Mouse (Mus musculus) gonadal fat pad, adult 2 months (tissue): ENCODE data around the gene Hapln2. TPM values are rescaled to one million over a fixed set of nuclear protein-coding genes. Genes with fewer than 3 reads are reported as not detected.

Experiments used
- DNase-seq: peaks from one replicate; pipeline ENCODE4 v3.0.0-alpha.2; 2012; ENCODE audit warnings: low read depth
- polyA plus RNA-seq: library from polyadenylated mRNA; depleted of rRNA; stranded (reverse); fragments of >200 nt; gene quantifications from 2 replicates; pipeline ENCODE4 v1.2.3, GENCODE M21; 2012; rRNA removed

The Hapln2 gene
- polyA plus RNA-seq, 1 experiment: not detected

- no peak for DNase-seq
Observed at GRCm38 (mm10) chr3:87981894-87982835, 45.2 kb downstream of the Hapln2 start.

- no peak for DNase-seq
Observed at GRCm38 (mm10) chr3:87981214-87981760, 46.1 kb downstream of the Hapln2 start.

- no peak for DNase-seq
Observed at GRCm38 (mm10) chr3:87980728-87981127, 46.7 kb downstream of the Hapln2 start.

DNA sequence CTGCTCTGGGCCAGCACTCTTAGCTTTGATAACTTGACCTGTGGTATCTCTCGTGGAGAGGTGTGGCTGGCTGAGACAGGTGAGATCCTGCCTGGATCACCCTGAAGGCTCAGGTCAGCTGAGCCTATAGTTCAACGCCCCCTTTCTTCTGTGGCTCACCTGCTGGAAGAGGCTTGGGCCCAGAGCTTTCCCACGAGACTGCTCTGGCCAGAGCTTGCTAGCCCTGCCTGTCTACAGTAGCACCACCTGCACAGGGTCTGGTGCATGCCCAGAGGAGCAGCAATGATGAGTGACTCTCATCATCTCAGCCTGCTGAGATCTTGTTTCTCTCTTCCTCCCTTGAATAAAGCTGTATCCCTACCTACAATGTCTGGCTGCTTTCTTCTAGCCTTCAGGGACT lies 47.3 kb downstream of the Hapln2 start:
- no peak for DNase-seq

DNA sequence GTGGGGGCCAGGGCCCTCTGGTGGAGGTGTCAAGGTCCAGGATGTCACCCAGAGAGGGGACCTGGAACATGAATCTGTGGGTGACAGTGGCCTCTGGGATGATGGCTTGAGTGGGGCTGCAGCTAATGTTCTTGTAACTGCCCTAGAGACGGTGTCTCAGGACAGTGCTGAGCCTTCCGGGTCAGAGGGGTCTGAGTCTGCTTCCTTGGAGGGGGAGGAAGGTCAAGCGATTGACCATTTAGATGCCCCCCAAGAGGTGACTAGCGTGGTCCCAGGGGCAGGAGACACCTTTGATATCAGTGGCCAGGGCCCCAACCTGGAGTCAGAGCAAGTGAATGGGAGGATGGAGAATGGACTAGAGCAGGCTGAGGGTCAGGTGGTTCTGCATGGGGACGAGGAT lies 47.9 kb downstream of the Hapln2 start:
- no peak for DNase-seq

GRCm38 (mm10) chr3:87974381-87974987 lies 52.9 kb downstream of the Hapln2 start:
- DNase-seq: no peak

- DNase-seq: no peak
Observed at GRCm38 (mm10) chr3:87973593-87974380, 53.6 kb downstream of the Hapln2 start.

- no peak for DNase-seq
Observed at GRCm38 (mm10) chr3:87972776-87973175, 54.6 kb downstream of the Hapln2 start.

GRCm38 (mm10) chr3:87972203-87972664 lies 55.1 kb downstream of the Hapln2 start:
- no peak for DNase-seq

Other genes starting within 250 kb of the Hapln2 start
- 2.8 and 3.0 TPM in 2 replicates for gene Ntrk1, start 232.4 kb downstream of the Hapln2 start, polyA plus RNA-seq
- gene Insrr, start 230.6 kb downstream of the Hapln2 start, polyA plus RNA-seq: 2.0 and 2.8 TPM in 2 replicates
- 76.8 and 81.8 TPM in 2 replicates for gene Pear1, start 203.3 kb downstream of the Hapln2 start, polyA plus RNA-seq
- gene Sh2d2a, start 180.8 kb downstream of the Hapln2 start, polyA plus RNA-seq: 0.43 and 0.61 TPM in 2 replicates
- 24.5 and 29.2 TPM in 2 replicates for gene Prcc, start 142.0 kb downstream of the Hapln2 start, polyA plus RNA-seq
- 78.3 and 87.9 TPM in 2 replicates for gene Hdgf, start 121.3 kb downstream of the Hapln2 start, polyA plus RNA-seq
- 51.0 and 51.8 TPM in 2 replicates for gene Mrpl24, start 108.1 kb downstream of the Hapln2 start, polyA plus RNA-seq
- 11.0 and 11.4 TPM in 2 replicates for gene Isg20l2, start 97.3 kb downstream of the Hapln2 start, polyA plus RNA-seq
- 19.9 and 27.5 TPM in 2 replicates for gene Rrnad1, start 96.9 kb downstream of the Hapln2 start, polyA plus RNA-seq
- 5.6 and 12.0 TPM in 2 replicates for gene Crabp2, start 78.9 kb downstream of the Hapln2 start, polyA plus RNA-seq
- 5.0 and 6.1 TPM in 2 replicates for gene Nes, start 56.5 kb downstream of the Hapln2 start, polyA plus RNA-seq
- gene Bcan, start 27.4 kb downstream of the Hapln2 start, polyA plus RNA-seq: 0.08 TPM in 1 of 2 replicates, not detected in the other
- 5.7 and 6.3 TPM in 2 replicates for gene Gpatch4, start 15.5 kb upstream of the Hapln2 start, polyA plus RNA-seq
- gene Naxe, start 30.9 kb upstream of the Hapln2 start, polyA plus RNA-seq: 98.6 and 109 TPM in 2 replicates
- 0.88 and 1.5 TPM in 2 replicates for gene Ttc24, start 50.7 kb upstream of the Hapln2 start, polyA plus RNA-seq
- 1.7 and 2.0 TPM in 2 replicates for gene Iqgap3, start 54.4 kb upstream of the Hapln2 start, polyA plus RNA-seq
- 39.5 and 41.9 TPM in 2 replicates for gene Mef2d, start 114.8 kb upstream of the Hapln2 start, polyA plus RNA-seq
- gene Rhbg, start 227.1 kb upstream of the Hapln2 start, polyA plus RNA-seq: 33.0 TPM in 2 replicates